Mouse (Mus musculus) midbrain, embryonic 12.5 days (tissue): ENCODE data around the gene Syne1. TPM values are rescaled to one million over a fixed set of nuclear protein-coding genes. Genes with fewer than 3 reads are reported as not detected.

Experiments used
- ATAC-seq: fragments of 200-750 bp; cut with Nextera tagmentation; 2 replicates; pipeline ENCODE4 v1.8.0; 2017; ENCODE audit warnings: low read depth, moderate TSS enrichment, moderate library complexity; ENCODE audit not compliant: low FRiP score
- H3K27ac ChIP-seq: fragments of 300-500 bp; sonication (generic); replicated peaks from 2 replicates; pipeline ENCODE4 v1.5.1; 2016; ENCODE audit warnings: mild to moderate bottlenecking
- H3K27me3 ChIP-seq: fragments of 300-500 bp; sonication (generic); 2 replicates; pipeline ENCODE4 v1.6.1; 2016; ENCODE audit warnings: mild to moderate bottlenecking
- H3K36me3 ChIP-seq: fragments of 300-500 bp; sonication (generic); 2 replicates; pipeline ENCODE4 v1.6.1; 2016
- H3K4me1 ChIP-seq: fragments of 300-500 bp; sonication (generic); 2 replicates; pipeline ENCODE4 v1.6.1; 2016
- H3K4me2 ChIP-seq: fragments of 300-500 bp; sonication (generic); replicated peaks from 2 replicates; pipeline ENCODE4 v1.6.1; 2016; ENCODE audit warnings: mild to moderate bottlenecking, moderate library complexity
- H3K4me3 ChIP-seq: fragments of 300-500 bp; sonication (generic); 2 replicates; pipeline ENCODE4 v1.5.1; 2016; ENCODE audit warnings: mild to moderate bottlenecking
- H3K9ac ChIP-seq: fragments of 300-500 bp; sonication (generic); replicated peaks from 2 replicates; pipeline ENCODE4 v1.6.1; 2016; ENCODE audit warnings: mild to moderate bottlenecking, moderate library complexity
- H3K9me3 ChIP-seq: fragments of 300-500 bp; sonication (generic); 2 replicates; pipeline ENCODE4 v1.6.1; 2016; ENCODE audit warnings: mild to moderate bottlenecking
- WGBS: fragments of 180-500 bp; shearing (Covaris S2); methylation state at CpG from one replicate; pipeline ENCODE4 v1.1.7; 2016; 5-methylcytosine and 5-hydroxymethylcytosine counted together
- polyA plus RNA-seq: library from polyadenylated mRNA; unstranded; fragments of >200 nt; fragmentation: Nextera tagmentation; extraction: Ambion mirVana; gene quantifications from 2 replicates; pipeline ENCODE4 v1.2.1, GENCODE M21; 2016

The Syne1 gene
- polyA plus RNA-seq, 1 experiment from 2014 or later = 6.0 TPM

- no peak overlapping the region for H3K4me3 ChIP-seq
- WGBS = 88% methylated on average over 20 of the region's 20 CpGs
- no peak overlapping the region for H3K27ac ChIP-seq
- no peak overlapping the region for H3K4me2 ChIP-seq
- no peaks in the 10 kb centered on the region for H3K4me1 ChIP-seq
- ATAC-seq = no peak
- H3K9me3 ChIP-seq = no peaks in the 10 kb centered on the region
- no peaks in the 10 kb centered on the region for H3K36me3 ChIP-seq
- H3K27me3 ChIP-seq = no peaks in the 10 kb centered on the region
- H3K9ac ChIP-seq = no peak overlapping the region
Observed at GRCm38 (mm10) chr10:5227395-5228076, 323.7 kb downstream of the Syne1 start.

- Histone ChIP-seq H3K9ac (no peak overlapping the region), H3K27ac (no peak overlapping the region), H3K36me3 (no peaks in the 10 kb centered on the region), H3K9me3 (no peaks in the 10 kb centered on the region), H3K4me2 (no peak overlapping the region), H3K27me3 (no peaks in the 10 kb centered on the region), H3K4me1 (no peaks in the 10 kb centered on the region), H3K4me3 (no peak overlapping the region)
- ATAC-seq = no peak
- 28% methylated on average over 1 of the region's 1 CpGs for WGBS
Observed at GRCm38 (mm10) chr10:5215943-5216342, 335.3 kb downstream of the Syne1 start.

DNA sequence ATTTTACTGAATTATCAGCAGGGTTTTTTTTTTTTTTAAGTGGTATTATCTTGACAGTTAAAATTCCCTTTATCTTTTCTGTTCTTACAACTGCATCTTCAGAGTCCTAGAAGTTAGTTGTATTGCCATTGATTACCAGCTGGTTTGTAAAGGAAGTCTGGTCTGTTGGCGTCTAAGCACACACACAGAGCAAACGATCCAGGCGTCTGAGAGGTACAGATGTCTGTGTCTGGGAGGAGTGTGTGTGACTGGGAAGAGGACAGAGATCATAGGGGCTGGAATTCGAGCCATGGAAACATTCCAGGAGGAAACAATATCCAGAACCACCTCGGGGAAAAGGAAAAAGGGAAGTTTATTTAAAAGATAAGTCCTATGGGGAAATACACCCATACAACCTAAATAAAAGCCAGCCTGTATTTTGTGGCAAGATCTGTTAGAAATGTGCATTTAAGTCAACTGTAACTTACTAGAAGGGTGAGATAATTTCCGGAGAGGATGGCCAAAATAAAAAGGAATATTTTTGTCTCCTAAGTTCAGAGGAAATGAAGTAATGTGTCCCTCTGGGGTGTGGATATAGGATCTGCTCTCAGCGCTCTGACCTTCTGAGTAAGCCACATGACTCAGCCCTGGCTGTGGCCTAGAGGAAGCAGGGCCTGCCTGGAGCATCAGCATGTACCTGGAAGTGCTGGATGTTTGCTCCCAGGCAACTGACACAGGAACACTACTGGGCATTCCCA lies 343.2 kb downstream of the Syne1 start:
- H3K4me1 ChIP-seq = peaks cover 3% of the 10 kb centered on the region; the same call in 1 of the 2 replicates
- no peak overlapping the region for H3K27ac ChIP-seq
- H3K4me3 ChIP-seq = no peak overlapping the region
- no peaks in the 10 kb centered on the region for H3K9me3 ChIP-seq
- 57% methylated on average over 7 of the region's 7 CpGs for WGBS
- no peak overlapping the region for H3K9ac ChIP-seq
- H3K4me2 ChIP-seq = no peak overlapping the region
- H3K36me3 ChIP-seq = no peaks in the 10 kb centered on the region
- no peak for ATAC-seq
- no peaks in the 10 kb centered on the region for H3K27me3 ChIP-seq

DNA sequence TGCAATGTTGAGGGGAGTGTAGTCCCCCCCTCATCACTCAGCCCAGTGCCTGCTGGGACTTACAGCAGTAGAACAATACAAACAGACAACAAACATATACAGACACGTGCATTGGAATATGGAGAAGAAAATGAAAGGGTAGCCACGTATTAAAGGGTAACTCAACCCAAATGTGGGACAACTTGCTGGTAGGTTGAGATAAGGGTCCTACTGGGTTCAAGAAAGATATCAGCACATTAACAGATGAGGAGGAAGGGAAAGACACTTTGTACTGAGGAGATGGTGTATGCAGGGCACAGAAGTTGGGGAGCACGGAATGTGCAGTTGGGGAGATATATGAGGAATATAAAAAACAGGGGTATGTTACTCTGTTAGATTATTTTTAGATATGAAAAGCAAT lies 345.3 kb downstream of the Syne1 start:
- no peaks in the 10 kb centered on the region for H3K9me3 ChIP-seq

GRCm38 (mm10) chr10:5205570-5205969 lies 345.7 kb downstream of the Syne1 start:
- H3K27ac ChIP-seq = no peak overlapping the region
- H3K4me3 ChIP-seq = no peak overlapping the region
- ATAC-seq = no peak
- H3K4me2 ChIP-seq = no peak overlapping the region
- H3K9ac ChIP-seq = no peak overlapping the region
- H3K4me1 ChIP-seq = peaks cover 3% of the 10 kb centered on the region; the same call in 1 of the 2 replicates
- no peaks in the 10 kb centered on the region for H3K27me3 ChIP-seq
- no peaks in the 10 kb centered on the region for H3K9me3 ChIP-seq
- 78% methylated on average over 5 of the region's 5 CpGs for WGBS
- no peaks in the 10 kb centered on the region for H3K36me3 ChIP-seq

More for the DNA sequence above, 345.3 kb downstream of the Syne1 start:
- no peak overlapping the region for H3K27ac ChIP-seq
- no peak for ATAC-seq
- H3K36me3 ChIP-seq = no peaks in the 10 kb centered on the region
- 85% methylated on average over 3 of the region's 3 CpGs for WGBS
- no peak overlapping the region for H3K4me2 ChIP-seq
- H3K4me1 ChIP-seq = peaks cover 3% of the 10 kb centered on the region; the same call in 1 of the 2 replicates
- H3K9ac ChIP-seq = no peak overlapping the region
- H3K4me3 ChIP-seq = no peak overlapping the region
- no peaks in the 10 kb centered on the region for H3K27me3 ChIP-seq

DNA sequence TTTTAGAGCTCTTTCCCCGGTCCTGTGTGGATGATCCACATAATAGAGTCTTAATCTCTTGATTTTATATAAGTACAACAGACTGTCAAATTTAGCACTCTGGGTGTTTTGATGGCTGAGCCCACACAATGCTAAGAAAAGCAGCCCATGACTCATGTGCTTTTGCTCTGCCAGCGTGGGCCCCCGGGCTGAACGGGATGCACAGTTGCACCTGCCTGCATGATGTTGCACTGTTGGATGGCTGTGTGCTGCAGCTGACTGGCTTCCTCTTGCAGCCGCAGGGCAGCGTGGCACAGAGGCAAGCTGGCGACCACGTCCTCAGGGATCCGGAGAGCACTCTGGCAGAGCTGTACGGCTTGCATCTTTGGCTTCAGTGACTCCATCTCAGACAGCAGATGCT lies 347.4 kb downstream of the Syne1 start:
- Histone ChIP-seq H3K27ac (no peak overlapping the region), H3K9ac (no peak overlapping the region), H3K4me1 (peaks cover 3% of the 10 kb centered on the region; the same call in 1 of the 2 replicates), H3K36me3 (no peaks in the 10 kb centered on the region), H3K9me3 (no peaks in the 10 kb centered on the region), H3K27me3 (no peaks in the 10 kb centered on the region), H3K4me3 (no peak overlapping the region), H3K4me2 (no peak overlapping the region)
- peak; percentile 54; the same call in 1 of the 2 replicates for ATAC-seq
- WGBS = 73% methylated on average over 10 of the region's 10 CpGs

DNA sequence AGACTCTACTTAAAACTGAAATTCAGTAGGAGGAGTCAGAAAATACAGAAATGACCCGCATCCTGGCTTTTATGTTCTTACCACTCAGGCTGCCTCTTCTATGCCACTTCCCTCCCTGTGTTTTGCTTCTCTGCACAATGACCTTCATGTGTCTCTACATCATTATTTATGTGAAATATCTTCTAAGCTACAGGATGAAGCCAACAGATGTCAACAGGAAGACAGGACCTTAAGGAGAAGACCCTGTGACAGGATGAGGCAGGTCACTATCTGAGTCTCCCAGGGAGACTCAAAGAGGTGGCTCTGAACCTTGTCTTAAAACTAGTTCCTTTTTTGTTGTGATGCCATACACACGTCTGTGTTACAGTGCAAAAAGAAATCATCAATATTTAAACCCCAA lies 353.9 kb downstream of the Syne1 start:
- Histone ChIP-seq H3K27me3 (no peaks in the 10 kb centered on the region), H3K4me2 (no peak overlapping the region), H3K27ac (no peak overlapping the region), H3K9ac (no peak overlapping the region), H3K9me3 (no peaks in the 10 kb centered on the region), H3K36me3 (no peaks in the 10 kb centered on the region), H3K4me1 (peaks cover 7% of the 10 kb centered on the region; the same call in 1 of the 2 replicates), H3K4me3 (no peak overlapping the region)
- no peak for ATAC-seq
- 84% methylated on average over 2 of the region's 2 CpGs for WGBS

DNA sequence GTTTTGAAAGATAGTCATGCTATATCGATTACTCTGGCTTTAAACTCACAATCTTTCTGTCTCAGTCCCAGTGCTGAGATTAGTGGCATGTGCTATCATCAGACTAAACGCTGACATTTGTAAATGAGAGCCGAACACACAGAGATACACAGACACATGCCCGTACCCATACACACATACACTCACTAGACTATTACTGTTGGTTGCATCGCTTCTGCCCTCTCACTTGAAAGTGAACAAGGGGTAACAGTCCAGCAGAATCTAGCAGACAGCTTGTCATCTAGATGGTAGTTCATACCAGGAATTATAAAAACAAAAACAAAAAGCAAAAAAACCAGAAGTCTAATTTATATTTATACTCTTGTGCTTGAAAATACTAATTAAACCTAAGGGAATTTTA lies 355.0 kb downstream of the Syne1 start:
- Histone ChIP-seq H3K4me2 (no peak overlapping the region), H3K27me3 (no peaks in the 10 kb centered on the region), H3K27ac (no peak overlapping the region), H3K9me3 (no peaks in the 10 kb centered on the region), H3K36me3 (no peaks in the 10 kb centered on the region), H3K4me3 (no peak overlapping the region), H3K4me1 (peaks cover 7% of the 10 kb centered on the region; the same call in 1 of the 2 replicates), H3K9ac (no peak overlapping the region)
- no peak for ATAC-seq
- WGBS = 95% methylated on average over 5 of the region's 5 CpGs

DNA sequence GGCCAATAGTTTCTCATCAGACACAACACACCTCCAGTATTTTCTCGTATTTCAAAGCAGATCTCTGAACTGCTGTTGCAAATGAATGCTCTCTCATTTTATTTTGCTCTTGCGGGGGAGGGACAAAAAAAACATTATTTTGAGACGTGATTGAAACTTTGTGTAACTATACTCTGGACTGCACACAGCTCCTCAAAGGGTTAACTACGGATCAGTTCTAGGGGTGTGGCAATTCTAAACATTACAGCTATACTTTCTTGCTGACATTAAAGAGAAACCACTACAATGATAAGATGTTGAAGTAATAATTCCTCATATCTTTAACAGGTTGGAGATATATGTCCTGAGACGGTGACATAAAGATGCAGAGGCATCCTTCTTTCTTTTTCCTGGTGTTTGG lies 356.0 kb downstream of the Syne1 start:
- 72% methylated on average over 5 of the region's 5 CpGs for WGBS
- Histone ChIP-seq H3K9me3 (no peaks in the 10 kb centered on the region), H3K27ac (no peak overlapping the region), H3K4me3 (no peak overlapping the region), H3K4me2 (peak overlapping the region; percentile 65; the same call in 1 of the 2 replicates), H3K27me3 (no peaks in the 10 kb centered on the region), H3K4me1 (peaks cover 7% of the 10 kb centered on the region; the same call in 1 of the 2 replicates), H3K36me3 (no peaks in the 10 kb centered on the region), H3K9ac (no peak overlapping the region)
- ATAC-seq = no peak

DNA sequence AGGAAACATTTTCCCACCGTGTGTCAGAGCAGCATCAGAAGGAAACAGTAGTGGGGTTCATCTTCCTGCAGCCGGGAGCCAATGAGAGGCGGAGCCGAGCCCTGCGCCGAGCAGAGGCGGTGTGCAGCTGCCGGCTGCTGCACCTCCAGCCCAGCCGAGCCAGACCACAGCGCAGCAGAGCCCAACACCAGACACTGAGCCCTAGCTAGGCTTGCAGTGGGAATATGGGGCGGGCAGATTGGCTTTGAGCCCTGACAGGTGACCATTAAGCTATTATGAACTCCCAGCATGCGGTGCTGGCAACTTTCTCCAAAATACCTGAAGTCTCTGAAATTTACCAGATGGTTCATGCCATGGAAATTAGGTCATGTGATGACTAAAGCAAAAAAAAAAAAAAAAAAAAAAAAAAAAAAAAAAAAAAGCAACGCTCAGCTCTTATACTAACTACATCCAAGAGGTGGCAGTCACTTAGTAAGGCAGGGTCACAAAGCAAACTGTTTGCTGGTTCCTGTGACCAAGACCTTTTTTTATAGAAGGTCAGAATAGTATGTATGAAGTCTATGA lies 356.5 kb downstream of the Syne1 start:
- ATAC-seq = peak; percentile 99
- no peaks in the 10 kb centered on the region for H3K27me3 ChIP-seq
- peaks cover 7% of the 10 kb centered on the region; the same call in 1 of the 2 replicates for H3K4me1 ChIP-seq
- H3K9ac ChIP-seq = peak overlapping the region; percentile 55
- peak overlapping the region; percentile 52 for H3K4me3 ChIP-seq
- peak overlapping the region; percentile 65 for H3K4me2 ChIP-seq
- peak overlapping the region; percentile 83 for H3K27ac ChIP-seq
- H3K36me3 ChIP-seq = no peaks in the 10 kb centered on the region
- H3K9me3 ChIP-seq = no peaks in the 10 kb centered on the region
- 0% methylated on average over 13 of the region's 13 CpGs for WGBS

- 1% methylated on average over 13 of the region's 13 CpGs for WGBS
- Histone ChIP-seq H3K27me3 (no peaks in the 10 kb centered on the region), H3K4me1 (peaks cover 7% of the 10 kb centered on the region; the same call in 1 of the 2 replicates), H3K9me3 (no peaks in the 10 kb centered on the region), H3K4me3 (peak overlapping the region; percentile 52), H3K4me2 (peak overlapping the region; percentile 65), H3K36me3 (no peaks in the 10 kb centered on the region), H3K9ac (peak overlapping the region; percentile 55), H3K27ac (peak overlapping the region; percentile 83)
- ATAC-seq = peak; percentile 92
Observed at GRCm38 (mm10) chr10:5194081-5194670, 357.1 kb downstream of the Syne1 start.
